14 mouse cellular contexts compared by ENCODE assay signal in genomic region chr3:31075808-31076207, GRCm38 (mm10). TPM values are rescaled to one million over a fixed set of nuclear protein-coding genes. Genes with fewer than 3 reads are reported as not detected.
DNase-seq lines count a peak whose midpoint lies in the region; TF ChIP-seq lines count a peak whose summit lies in the region.
"Had no signal": no experiment of that assay in that cellular context is flagged by ENCODE, and none has a peak within 500 bp of the region (broad histone marks: within the 10 kb centered on the region; RNA-seq: fewer than 3 reads in every experiment).

No protein-coding gene starts in this region.

- intact Hi-C loops in left cerebral cortex, postnatal 14 days (cut with DNase I): no loop called here

- H3K4me3 ChIP-seq in layer of hippocampus, adult 2 months: no peak overlapping the region
- H3K4me3 ChIP-seq: embryonic facial prominence, embryonic 13.5 days; hindbrain, embryonic 13.5 days; left cerebral cortex, adult 2 months; liver, embryonic 13.5 days; midbrain, embryonic 12.5 days had no signal

- 0 out of 2 replicates have a peak, but pooled peaks have one; percentile 5 for TF ChIP-seq CTCF in layer of hippocampus, adult 2 months (conservative IDR thresholded peaks at IDR 0.05)

- no peak overlapping the region for H3K27ac ChIP-seq in layer of hippocampus, adult 2 months
- H3K27ac ChIP-seq: embryonic facial prominence, embryonic 13.5 days; hindbrain, embryonic 13.5 days; left cerebral cortex, adult 2 months; liver, embryonic 13.5 days; midbrain, embryonic 12.5 days had no signal

- DNase-seq in adrenal gland, postnatal 10 days: peak; percentile 23
- no peak for DNase-seq in adrenal gland, postnatal 4 days (ENCODE audit: low spot score in 2 of 2)
- DNase-seq in layer of hippocampus, adult 2 months (ENCODE audit: low spot score in 2 of 2): no peak
- DNase-seq in layer of hippocampus, postnatal 10 days (ENCODE audit: low spot score in 2 of 2): no peak
- DNase-seq in kidney, adult 8-10 months: peak; percentile 72 to 73
- DNase-seq in lung, postnatal 25 days (ENCODE audit: low spot score): peak; percentile 55
- DNase-seq in left cerebral cortex, postnatal 14 days (ENCODE audit: low spot score in 2 of 2): no peak
- DNase-seq in thymus, postnatal 4 days: no peak
- DNase-seq: liver, embryonic 13.5 days; retina, postnatal 1 day had no signal

RNA-seq across cellular contexts. Expression of gene Skil, which starts 19.1 kb away (rescaled TPM):
- total RNA-seq in adrenal gland, postnatal 10 days (2021): 10 to 100 TPM; 37.7 to 53.8 TPM
- total RNA-seq in adrenal gland, postnatal 4 days (2021): 10 to 100 TPM; 41.5 to 46.1 TPM
- 10 to 100 TPM; 64.9 to 68.3 TPM for total RNA-seq in layer of hippocampus, adult 2 months (2021)
- 10 to 100 TPM; 60.9 to 71.8 TPM for total RNA-seq in layer of hippocampus, postnatal 10 days (2021)
- total RNA-seq in left cerebral cortex, postnatal 14 days (2021): 10 to 100 TPM; 63.1 to 64.6 TPM

Comparison
In these comparisons a context has a peak if more than half of its experiments do, and no peak if none do; other contexts are left out.
1. DNase-seq: peak in adrenal gland, postnatal 10 days (single experiment), kidney, adult 8-10 months (2 of 2) and lung, postnatal 25 days (single experiment); none in adrenal gland, postnatal 4 days (0 of 2), layer of hippocampus, adult 2 months (0 of 2), layer of hippocampus, postnatal 10 days (0 of 2), left cerebral cortex, postnatal 14 days (0 of 2) and thymus, postnatal 4 days (single experiment).